Mouse (Mus musculus): ENCODE measurements at regions not wholly inside any gene's neighbourhood (a gene's known extent, or its start where the extent isn't known, plus 50 kb on each side); places are given as distances from the start of the nearest gene placed in this dataset.

DNA sequence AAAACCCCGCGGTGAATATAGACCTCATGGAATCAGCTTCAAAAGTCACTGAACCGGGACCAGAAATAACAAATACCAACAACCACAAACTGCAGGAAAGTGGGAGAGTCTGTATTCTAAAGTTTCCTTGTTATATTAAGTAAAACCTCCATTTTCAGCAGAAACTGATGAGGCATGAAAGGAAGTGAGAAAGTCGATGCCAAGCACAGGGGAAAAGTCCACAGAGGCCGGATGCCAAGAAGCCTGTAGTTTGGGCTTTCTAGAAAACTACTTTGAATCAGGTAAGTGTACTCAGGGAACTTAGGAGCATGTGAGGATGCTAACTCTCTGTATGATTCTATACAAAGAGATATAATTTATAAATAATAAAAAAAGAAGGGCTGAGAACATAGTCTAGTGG, 154.8 kb downstream of the Kcnrg start:
- TF ChIP-seq CTCF (IDR thresholded peaks at IDR 0.05; ENCODE audit: low read depth) (no peak), EP300 (optimal IDR thresholded peaks at IDR 0.05) (no peak)

All from stomach, postnatal 0 days (tissue).